Mouse (Mus musculus) stomach, embryonic 15.5 days (tissue): ENCODE results near the gene Plcl2. TPM values are rescaled to one million over a fixed set of nuclear protein-coding genes. Genes with fewer than 3 reads are reported as not detected.
"Not testable (repeated sequence)": the region's sequence is repeated elsewhere in the genome, so short reads cannot be mapped to it uniquely, and the experiment has no call there.

Source experiments
- ATAC-seq: fragments of 200-750 bp; cut with Nextera tagmentation; 2 replicates; pipeline ENCODE4 v1.8.0; 2017; ENCODE audit warnings: low read depth, moderate number of reproducible peaks, moderate TSS enrichment; ENCODE audit not compliant: insufficient read depth, low FRiP score
- H3K27ac ChIP-seq: fragments of 300-500 bp; sonication (generic); 2 replicates; pipeline ENCODE4 v1.5.1; 2015; ENCODE audit warnings: mild to moderate bottlenecking, inconsistent platforms
- H3K27me3 ChIP-seq: fragments of 300-500 bp; sonication (generic); replicated peaks from 2 replicates; pipeline ENCODE4 v1.6.1; 2015; ENCODE audit warnings: inconsistent platforms
- H3K36me3 ChIP-seq: fragments of 300-500 bp; sonication (generic); 2 replicates; pipeline ENCODE4 v1.6.1; 2015; ENCODE audit warnings: inconsistent platforms
- H3K4me1 ChIP-seq: fragments of 300-500 bp; sonication (generic); 2 replicates; pipeline ENCODE4 v1.6.1; 2015; ENCODE audit warnings: inconsistent platforms
- H3K4me2 ChIP-seq: fragments of 300-500 bp; sonication (generic); 2 replicates; pipeline ENCODE4 v1.6.1; 2015; ENCODE audit warnings: mild to moderate bottlenecking, inconsistent platforms
- H3K4me3 ChIP-seq: fragments of 300-500 bp; sonication (generic); replicated peaks from 2 replicates; pipeline ENCODE4 v1.5.1; 2015; ENCODE audit warnings: inconsistent platforms
- H3K9ac ChIP-seq: fragments of 300-500 bp; sonication (generic); 2 replicates; pipeline ENCODE4 v1.6.1; 2015; ENCODE audit warnings: inconsistent platforms
- H3K9me3 ChIP-seq: fragments of 300-500 bp; sonication (generic); 2 replicates; pipeline ENCODE4 v1.6.1; 2016; ENCODE audit warnings: inconsistent platforms
- WGBS: fragments of 180-500 bp; shearing (Covaris S2); methylation state at CpG from one replicate; pipeline ENCODE4 v1.1.7; 2015; 5-methylcytosine and 5-hydroxymethylcytosine counted together
- polyA plus RNA-seq: library from polyadenylated mRNA; unstranded; fragments of >200 nt; fragmentation: Nextera tagmentation; extraction: Ambion mirVana; gene quantifications from 2 replicates; pipeline ENCODE4 v1.2.1, GENCODE M21; 2015

Plcl2 gene
- polyA plus RNA-seq, 1 experiment from 2014 or later, result 3.7 TPM

- Histone ChIP-seq H3K4me2 (no peak overlapping the region), H3K4me1 (peaks cover 6% of the 10 kb centered on the region; the same call in 1 of the 2 replicates), H3K4me3 (no peak overlapping the region), H3K27ac (no peak overlapping the region), H3K9ac (no peak overlapping the region), H3K9me3 (no peaks in the 10 kb centered on the region), H3K36me3 (no peaks in the 10 kb centered on the region), H3K27me3 (no peaks in the 10 kb centered on the region)
- 67% methylated on average over 4 of the region's 4 CpGs for WGBS
- ATAC-seq, result no peak
These were observed 6.7 kb downstream of the Plcl2 start for GRCm38 (mm10) chr17:50515926-50516325.

GRCm38 (mm10) chr17:50517781-50518415 lies 8.7 kb downstream of the Plcl2 start:
- ATAC-seq, result no peak
- Histone ChIP-seq H3K4me1 (peaks cover 6% of the 10 kb centered on the region; the same call in 1 of the 2 replicates), H3K9ac (no peak overlapping the region), H3K27ac (no peak overlapping the region), H3K4me3 (no peak overlapping the region), H3K36me3 (no peaks in the 10 kb centered on the region), H3K9me3 (no peaks in the 10 kb centered on the region), H3K4me2 (no peak overlapping the region), H3K27me3 (no peaks in the 10 kb centered on the region)
- 62% methylated on average over 6 of the region's 6 CpGs for WGBS

- no peaks in the 10 kb centered on the region for H3K9me3 ChIP-seq
- H3K4me2 ChIP-seq, result no peak overlapping the region
- H3K36me3 ChIP-seq, result no peaks in the 10 kb centered on the region
- no peak overlapping the region for H3K4me3 ChIP-seq
- 55% methylated on average over 5 of the region's 5 CpGs for WGBS
- no peak for ATAC-seq
- H3K4me1 ChIP-seq, result peaks cover 6% of the 10 kb centered on the region; the same call in 1 of the 2 replicates
- no peak overlapping the region for H3K27ac ChIP-seq
- no peaks in the 10 kb centered on the region for H3K27me3 ChIP-seq
- no peak overlapping the region for H3K9ac ChIP-seq
These were observed 10.4 kb downstream of the Plcl2 start for GRCm38 (mm10) chr17:50519588-50519987.

- H3K4me2 ChIP-seq, result no peak overlapping the region
- H3K9ac ChIP-seq, result no peak overlapping the region
- no peaks in the 10 kb centered on the region for H3K9me3 ChIP-seq
- no peak overlapping the region for H3K27ac ChIP-seq
- H3K36me3 ChIP-seq, result no peaks in the 10 kb centered on the region
- H3K27me3 ChIP-seq, result no peaks in the 10 kb centered on the region
- H3K4me1 ChIP-seq, result peaks cover 6% of the 10 kb centered on the region; the same call in 1 of the 2 replicates
- 79% methylated on average over 5 of the region's 5 CpGs for WGBS
- ATAC-seq, result no peak
- no peak overlapping the region for H3K4me3 ChIP-seq
These were observed 13.4 kb downstream of the Plcl2 start for GRCm38 (mm10) chr17:50522473-50523083.

- Histone ChIP-seq H3K9ac (no peak overlapping the region), H3K27me3 (no peaks in the 10 kb centered on the region), H3K4me1 (no peaks in the 10 kb centered on the region), H3K9me3 (no peaks in the 10 kb centered on the region), H3K36me3 (no peaks in the 10 kb centered on the region), H3K27ac (no peak overlapping the region), H3K4me2 (no peak overlapping the region), H3K4me3 (no peak overlapping the region)
- 77% methylated on average over 6 of the region's 6 CpGs for WGBS
- no peak for ATAC-seq
These were observed 15.8 kb downstream of the Plcl2 start for GRCm38 (mm10) chr17:50524970-50525369.

- ATAC-seq, result no peak
- Histone ChIP-seq H3K4me2 (no peak overlapping the region), H3K9ac (no peak overlapping the region), H3K27me3 (no peaks in the 10 kb centered on the region), H3K27ac (no peak overlapping the region), H3K36me3 (no peaks in the 10 kb centered on the region), H3K9me3 (no peaks in the 10 kb centered on the region), H3K4me1 (no peaks in the 10 kb centered on the region), H3K4me3 (no peak overlapping the region)
- WGBS, result 55% methylated on average over 2 of the region's 2 CpGs
These were observed 16.6 kb downstream of the Plcl2 start for GRCm38 (mm10) chr17:50525821-50526220.

- no peak for ATAC-seq
- Histone ChIP-seq H3K9me3 (no peaks in the 10 kb centered on the region), H3K4me3 (no peak overlapping the region), H3K27ac (no peak overlapping the region), H3K9ac (no peak overlapping the region), H3K4me2 (no peak overlapping the region), H3K36me3 (no peaks in the 10 kb centered on the region), H3K27me3 (no peaks in the 10 kb centered on the region), H3K4me1 (no peaks in the 10 kb centered on the region)
- 82% methylated on average over 8 of the region's 8 CpGs for WGBS
These were observed 20.9 kb downstream of the Plcl2 start for GRCm38 (mm10) chr17:50530089-50530488.

- not testable (repeated sequence) for H3K4me3 ChIP-seq, H3K27me3 ChIP-seq, H3K9me3 ChIP-seq, H3K27ac ChIP-seq, ATAC-seq, H3K9ac ChIP-seq, H3K36me3 ChIP-seq, H3K4me1 ChIP-seq, H3K4me2 ChIP-seq
- WGBS, result 90% methylated on average over 2 of the region's 2 CpGs
These were observed 25.7 kb downstream of the Plcl2 start for GRCm38 (mm10) chr17:50534889-50535288.

GRCm38 (mm10) chr17:50536409-50537194 lies 27.4 kb downstream of the Plcl2 start:
- WGBS, result 85% methylated on average over 4 of the region's 4 CpGs
- Histone ChIP-seq H3K9ac (no peak overlapping the region), H3K27ac (no peak overlapping the region), H3K4me2 (no peak overlapping the region), H3K36me3 (no peaks in the 10 kb centered on the region), H3K4me1 (no peaks in the 10 kb centered on the region), H3K4me3 (no peak overlapping the region), H3K27me3 (no peaks in the 10 kb centered on the region), H3K9me3 (no peaks in the 10 kb centered on the region)
- no peak for ATAC-seq

- no peaks in the 10 kb centered on the region for H3K27me3 ChIP-seq
- H3K36me3 ChIP-seq, result no peaks in the 10 kb centered on the region
- H3K27ac ChIP-seq, result no peak overlapping the region
- ATAC-seq, result no peak
- no peak overlapping the region for H3K4me2 ChIP-seq
- no peak overlapping the region for H3K4me3 ChIP-seq
- WGBS, result 81% methylated on average over 2 of the region's 2 CpGs
- H3K9me3 ChIP-seq, result no peaks in the 10 kb centered on the region
- no peak overlapping the region for H3K9ac ChIP-seq
- H3K4me1 ChIP-seq, result no peaks in the 10 kb centered on the region
These were observed 28.6 kb downstream of the Plcl2 start for GRCm38 (mm10) chr17:50537786-50538185.

- no peaks in the 10 kb centered on the region for H3K9me3 ChIP-seq
- WGBS, result 40% methylated on average over 1 of the region's 1 CpGs
- no peaks in the 10 kb centered on the region for H3K36me3 ChIP-seq
- H3K27me3 ChIP-seq, result no peaks in the 10 kb centered on the region
- H3K4me3 ChIP-seq, result no peak overlapping the region
- no peak overlapping the region for H3K27ac ChIP-seq
- ATAC-seq, result no peak
- H3K9ac ChIP-seq, result no peak overlapping the region
- no peak overlapping the region for H3K4me2 ChIP-seq
- no peaks in the 10 kb centered on the region for H3K4me1 ChIP-seq
These were observed 35.7 kb downstream of the Plcl2 start for GRCm38 (mm10) chr17:50544860-50545259.

GRCm38 (mm10) chr17:50545274-50545673 lies 36.1 kb downstream of the Plcl2 start:
- H3K4me2 ChIP-seq, result no peak overlapping the region
- WGBS, result 61% methylated on average over 6 of the region's 6 CpGs
- H3K27me3 ChIP-seq, result no peaks in the 10 kb centered on the region
- H3K4me1 ChIP-seq, result no peaks in the 10 kb centered on the region
- no peak overlapping the region for H3K9ac ChIP-seq
- no peak overlapping the region for H3K4me3 ChIP-seq
- no peak; the same call in 1 of the 2 replicates for ATAC-seq
- no peaks in the 10 kb centered on the region for H3K9me3 ChIP-seq
- H3K36me3 ChIP-seq, result no peaks in the 10 kb centered on the region
- H3K27ac ChIP-seq, result no peak overlapping the region
